Mouse (Mus musculus) embryo, embryonic 10 days (tissue): ENCODE data around the gene Prima1.

Source experiments
- DNase-seq: peaks from one replicate; pipeline ENCODE4 v3.0.0-alpha.2; 2015; ENCODE audit warnings: low spot score

The Prima1 gene

GRCm38 (mm10) chr12:103226121-103226520 lies 15.8 kb downstream of the Prima1 start:
- DNase-seq, result no peak

- no peak for DNase-seq
Observed at GRCm38 (mm10) chr12:103223671-103224070, 18.3 kb downstream of the Prima1 start.

- DNase-seq, result no peak
Observed at GRCm38 (mm10) chr12:103215877-103216610, 25.9 kb downstream of the Prima1 start.

GRCm38 (mm10) chr12:103214797-103215196 lies 27.2 kb downstream of the Prima1 start:
- DNase-seq, result no peak

DNA sequence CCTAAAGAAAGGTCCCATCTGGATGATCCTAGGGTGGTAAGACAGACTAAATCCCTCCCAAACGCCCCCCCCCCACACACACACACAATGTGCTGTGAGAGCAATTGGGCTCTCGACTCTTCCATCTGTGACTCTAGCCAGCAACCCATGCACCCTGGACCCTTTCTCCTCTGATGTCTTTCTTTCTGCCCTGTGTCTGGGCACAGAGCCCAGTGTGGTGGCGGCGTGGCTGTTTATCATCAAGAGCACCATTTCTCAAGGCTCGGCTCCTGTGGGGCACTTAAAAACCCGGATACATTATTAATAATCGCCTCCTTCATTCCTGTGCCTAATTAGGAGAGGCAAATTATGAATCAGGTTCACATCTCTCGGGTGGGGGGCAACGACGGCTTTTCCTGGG lies 27.7 kb downstream of the Prima1 start:
- no peak for DNase-seq

DNA sequence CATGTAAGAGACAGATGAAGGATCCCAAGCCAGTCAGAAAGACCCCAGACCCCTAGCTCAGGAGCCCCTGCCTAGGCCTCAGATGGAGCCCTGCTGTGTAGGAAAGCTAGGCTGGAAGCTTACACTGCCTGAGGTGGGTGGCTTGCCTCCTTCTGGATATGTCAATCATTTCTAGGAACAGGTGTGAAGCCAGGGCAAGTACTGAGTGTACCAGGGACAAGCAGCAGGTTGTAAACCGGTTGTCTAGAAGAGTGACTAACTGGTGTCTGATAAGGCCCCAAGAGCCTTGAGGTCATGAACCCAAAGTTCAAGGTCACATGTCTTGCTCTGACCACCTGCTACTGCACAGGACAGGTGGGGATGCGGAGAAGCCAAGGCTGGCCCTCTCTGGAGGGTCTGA lies 28.4 kb downstream of the Prima1 start:
- no peak for DNase-seq

- DNase-seq, result no peak
Observed at GRCm38 (mm10) chr12:103211078-103211477, 30.9 kb downstream of the Prima1 start.

DNA sequence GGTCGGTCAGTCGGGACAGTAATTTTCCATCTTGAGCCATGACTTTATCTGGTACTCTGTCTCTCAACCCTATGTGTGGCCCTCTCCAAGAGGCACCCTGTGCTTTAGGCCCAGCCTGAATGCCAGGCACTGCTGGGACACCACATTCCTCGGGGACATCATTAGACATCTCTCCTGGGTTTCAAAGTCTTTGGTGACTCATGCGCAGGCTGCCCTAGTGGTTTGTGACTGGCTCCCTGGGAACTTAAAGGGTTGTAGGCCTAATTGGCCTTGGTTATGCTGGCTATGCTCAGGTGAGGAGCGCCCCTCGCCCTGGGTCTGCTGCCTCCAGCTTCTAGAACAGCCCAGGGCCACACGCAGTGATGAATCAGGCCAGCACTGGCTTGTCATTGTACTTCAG lies 32.4 kb downstream of the Prima1 start:
- DNase-seq, result no peak

DNA sequence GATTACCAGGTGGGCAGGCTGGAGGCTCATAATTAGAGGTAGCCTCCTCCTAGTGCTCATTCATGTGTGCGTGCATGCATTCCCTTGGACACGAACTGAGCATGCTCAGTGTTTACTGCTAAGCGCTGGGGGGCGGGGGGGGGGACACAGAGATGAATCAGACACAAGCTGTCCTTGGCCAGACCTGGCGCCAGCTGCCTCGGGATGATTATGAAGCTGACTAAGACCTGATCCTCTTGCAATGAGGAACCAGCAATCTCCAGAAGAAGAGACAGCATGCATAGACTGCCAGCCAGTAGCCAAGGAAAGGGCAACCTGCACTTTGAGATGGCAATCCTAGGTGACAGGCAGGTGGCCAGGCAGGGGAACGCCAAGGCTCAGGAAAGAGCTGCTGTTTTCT lies 36.4 kb downstream of the Prima1 start:
- no peak for DNase-seq

GRCm38 (mm10) chr12:103202592-103203544 lies 39.1 kb downstream of the Prima1 start:
- DNase-seq, result peak; percentile 17

DNA sequence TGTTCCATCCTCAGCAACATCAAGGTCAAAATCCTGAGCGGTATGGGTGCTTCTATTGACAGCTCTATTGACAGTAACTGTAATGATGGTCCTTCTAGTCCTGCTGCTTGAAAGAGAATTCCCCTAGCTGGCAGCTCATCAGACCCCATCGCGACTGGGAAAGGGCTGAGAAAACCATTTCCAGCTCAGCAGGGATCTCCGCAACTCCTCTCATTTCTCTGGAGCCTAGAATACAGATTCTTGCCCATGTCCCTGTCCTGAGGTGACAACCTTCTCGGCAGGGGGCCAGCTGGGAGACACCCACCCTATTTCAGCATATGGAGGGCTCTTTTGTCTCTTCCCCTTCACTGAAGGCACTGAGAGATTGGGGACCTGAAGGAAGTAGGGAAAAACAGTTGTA lies 49.0 kb downstream of the Prima1 start:
- no peak for DNase-seq

DNA sequence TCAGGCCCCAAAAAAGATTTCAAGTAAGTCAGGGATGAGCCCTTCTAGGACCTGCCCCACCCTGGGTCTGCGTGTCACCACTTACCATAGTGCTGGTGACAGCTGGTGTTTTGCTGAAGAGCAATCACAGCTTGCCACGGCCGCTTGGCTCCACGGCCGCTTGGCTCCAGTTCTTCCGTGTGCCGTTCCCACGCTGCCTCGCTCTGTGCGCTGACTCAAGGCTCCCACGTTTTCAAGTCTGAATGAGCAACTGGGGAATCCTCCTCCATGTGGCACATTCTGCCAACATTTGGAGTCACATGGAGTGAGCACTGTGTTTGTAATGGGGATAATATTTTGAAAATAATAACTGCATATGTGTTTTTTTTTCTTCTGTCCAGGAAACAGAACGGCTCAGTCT lies 52.2 kb downstream of the Prima1 start:
- no peak for DNase-seq

DNA sequence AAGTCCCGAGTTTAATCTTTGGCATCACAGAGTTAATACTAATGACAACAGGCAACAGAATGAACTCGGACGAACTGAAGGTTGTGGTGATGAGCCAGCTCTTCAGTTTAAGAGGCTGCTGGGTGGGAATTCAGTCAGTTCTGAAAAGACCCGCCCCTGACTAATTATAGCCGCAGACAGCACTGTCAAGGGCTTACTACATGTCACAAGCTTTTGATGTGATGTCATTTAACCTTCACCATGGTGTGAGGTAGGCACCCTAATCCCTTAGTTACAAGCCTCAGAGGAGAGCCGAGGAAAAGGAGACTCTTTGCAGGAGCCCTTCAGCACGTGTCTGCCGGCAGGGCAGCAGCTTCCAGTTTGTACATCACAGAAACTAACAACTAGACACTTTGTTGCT lies 53.7 kb downstream of the Prima1 start:
- no peak for DNase-seq

GRCm38 (mm10) chr12:103187020-103187419 lies 54.9 kb downstream of the Prima1 start:
- DNase-seq, result no peak

DNA sequence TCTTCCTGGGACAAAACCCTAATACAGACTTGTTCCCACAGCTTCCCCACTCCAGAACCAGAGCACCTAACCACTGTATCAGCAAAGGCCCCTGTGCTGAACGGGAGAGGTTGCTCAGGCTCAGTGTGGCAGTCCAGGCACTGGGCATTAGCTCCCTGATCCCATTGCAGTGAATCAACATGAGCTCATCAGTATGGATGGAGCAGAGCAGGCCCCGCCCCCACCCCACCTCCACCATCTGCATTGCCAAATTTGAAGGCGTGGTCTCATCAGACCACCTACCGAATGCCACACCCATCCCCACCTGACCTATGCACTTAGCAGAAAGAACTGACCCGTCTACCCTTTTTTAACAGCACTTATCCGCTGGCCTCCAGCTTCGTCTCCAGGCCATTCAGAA lies 58.9 kb downstream of the Prima1 start:
- DNase-seq, result peak; percentile 51

DNA sequence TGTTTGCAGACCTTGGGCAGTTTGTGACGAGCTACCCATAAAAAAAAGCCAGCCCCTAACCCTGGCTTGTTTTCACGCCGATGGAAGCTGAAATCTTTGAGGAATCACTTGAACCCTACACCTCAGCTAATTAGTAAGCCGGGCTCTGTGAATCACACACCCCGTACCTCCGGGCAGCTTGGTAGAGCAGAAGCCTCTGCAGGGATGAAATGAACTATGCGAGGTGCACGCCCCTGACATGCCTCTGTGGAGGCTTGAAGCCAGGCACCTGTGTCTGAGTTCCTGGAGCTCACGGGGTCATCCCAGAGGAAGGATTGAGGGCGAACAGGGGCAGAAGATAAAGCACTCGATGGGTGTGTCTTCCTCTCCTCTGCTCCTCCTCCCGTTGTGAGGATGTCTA lies 73.1 kb downstream of the Prima1 start:
- no peak for DNase-seq

- DNase-seq, result peak; percentile 42
Observed at GRCm38 (mm10) chr12:103164101-103165030, 77.6 kb downstream of the Prima1 start.

- DNase-seq, result no peak
Observed at GRCm38 (mm10) chr12:103163596-103163995, 78.4 kb downstream of the Prima1 start.

DNA sequence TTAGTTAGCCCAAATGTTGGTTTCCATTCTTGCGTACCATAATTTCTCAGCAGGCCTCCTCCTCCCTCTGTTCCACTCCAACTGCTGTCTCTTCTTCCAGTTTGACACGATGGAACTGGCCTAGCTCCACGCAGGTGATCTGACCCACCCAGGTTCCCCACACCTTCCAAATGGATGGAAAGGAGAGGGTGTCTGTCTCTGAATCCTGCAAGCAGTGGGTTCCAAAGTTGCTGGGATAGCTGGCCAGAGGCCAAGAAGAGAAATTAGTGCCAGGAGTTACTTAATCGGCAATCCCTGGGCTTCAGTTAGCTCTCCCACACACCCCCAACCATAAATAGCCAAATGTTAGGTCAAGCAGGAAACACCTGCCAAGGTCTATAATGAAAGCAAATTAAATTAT lies 81.2 kb downstream of the Prima1 start:
- no peak for DNase-seq

- DNase-seq, result no peak
Observed at GRCm38 (mm10) chr12:103159016-103159415, 82.9 kb downstream of the Prima1 start.

DNA sequence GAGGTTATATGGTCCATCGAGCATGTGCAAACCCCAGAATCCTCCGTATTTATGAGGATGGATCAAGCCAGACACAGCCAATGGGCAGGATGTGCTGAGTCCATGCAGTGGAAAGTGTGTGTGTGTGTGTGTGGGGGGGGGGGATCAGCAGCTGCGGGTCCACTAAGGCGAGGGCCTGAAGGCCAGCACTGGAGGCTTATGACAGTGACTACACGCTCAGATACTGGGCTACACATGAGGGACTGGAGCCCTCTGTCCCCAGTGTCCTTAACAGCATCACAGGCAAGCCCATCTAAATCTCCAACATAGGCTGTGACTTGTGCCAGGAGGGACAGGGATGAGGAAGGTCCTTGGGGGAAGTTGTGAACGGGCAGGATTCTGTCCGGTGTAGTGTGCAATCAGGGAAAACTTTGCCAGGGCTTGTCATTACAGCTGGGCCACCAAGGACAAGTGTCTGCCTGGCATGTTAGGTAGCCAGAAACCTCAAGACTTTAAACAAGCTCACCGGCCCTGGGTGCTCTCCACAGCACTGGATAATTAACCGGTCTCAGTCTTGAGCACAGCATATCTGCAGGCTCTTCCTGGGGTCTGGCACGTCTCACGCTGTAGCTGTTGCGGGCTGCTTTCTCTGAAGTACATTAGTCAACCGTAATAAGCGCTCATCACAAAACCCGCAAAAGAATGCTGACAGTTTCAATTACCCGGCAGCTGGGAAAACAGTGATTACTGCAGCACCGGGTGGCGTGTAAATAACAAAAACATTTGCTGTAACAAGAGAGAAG lies 84.6 kb downstream of the Prima1 start:
- DNase-seq, result no peak
